Mouse (Mus musculus) urinary bladder, adult 18-20 months (tissue): ENCODE measurements at regions not wholly inside any gene's neighbourhood (a gene's known extent, or its start where the extent isn't known, plus 50 kb on each side); places are given as distances from the start of the nearest gene placed in this dataset.
"Not testable (repeated sequence)": the region's sequence is repeated elsewhere in the genome, so short reads cannot be mapped to it uniquely, and the experiment has no call there.

ENCODE experiments used
- DNase-seq, 2 experiments: peaks; one replicate each; pipeline ENCODE4 v3.0.0; 2022; ENCODE audit warnings: low spot score in 2 of 2, mixed read lengths in 2 of 2

DNA sequence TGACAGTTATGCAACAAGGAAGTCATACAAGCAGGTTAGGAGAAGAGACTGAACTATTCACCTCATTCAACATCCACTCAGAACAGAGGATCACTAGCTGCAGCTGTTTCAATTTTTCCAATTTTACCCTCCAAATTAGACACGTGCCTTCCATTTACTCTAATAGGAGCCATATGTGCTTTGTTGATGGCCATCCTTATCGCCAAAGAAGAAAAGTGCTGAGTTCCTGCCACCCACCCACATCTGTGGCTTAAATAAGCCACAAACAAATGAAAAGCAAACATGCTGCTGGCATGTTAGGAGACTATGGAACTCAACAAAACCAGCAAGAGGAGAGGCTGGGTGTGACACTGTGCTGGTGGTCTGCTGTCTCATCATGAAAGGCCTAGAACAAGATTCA is 1786.1 kb downstream of the 9330182O14Rik start:
- no peak for DNase-seq

GRCm38 (mm10) chr15:41936697-41937096 is 1802.5 kb downstream of the 9330182O14Rik start:
- DNase-seq, result no peak

GRCm38 (mm10) chr15:41945226-41945625 is 1811.1 kb downstream of the 9330182O14Rik start:
- no peak for DNase-seq

DNA sequence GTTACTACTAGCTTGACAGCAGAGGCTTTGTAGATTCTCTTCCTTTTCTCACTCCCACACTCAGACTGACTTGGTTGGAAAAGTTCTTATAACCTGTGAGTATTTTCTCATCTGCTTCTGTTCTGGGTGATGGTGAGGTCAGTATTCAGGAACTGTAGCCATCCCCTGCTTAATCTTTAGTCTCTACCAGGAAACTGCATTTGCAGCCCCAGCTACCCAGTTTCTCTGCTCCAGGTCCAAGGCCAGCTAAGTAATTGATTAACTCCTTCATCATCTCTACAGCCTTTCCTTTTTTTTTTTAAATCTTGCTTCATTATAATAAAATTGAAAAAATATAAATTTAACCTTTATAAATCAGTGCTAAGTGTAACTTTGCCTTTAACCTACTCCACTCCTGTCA is 1813.7 kb downstream of the 9330182O14Rik start:
- DNase-seq, result no peak

DNA sequence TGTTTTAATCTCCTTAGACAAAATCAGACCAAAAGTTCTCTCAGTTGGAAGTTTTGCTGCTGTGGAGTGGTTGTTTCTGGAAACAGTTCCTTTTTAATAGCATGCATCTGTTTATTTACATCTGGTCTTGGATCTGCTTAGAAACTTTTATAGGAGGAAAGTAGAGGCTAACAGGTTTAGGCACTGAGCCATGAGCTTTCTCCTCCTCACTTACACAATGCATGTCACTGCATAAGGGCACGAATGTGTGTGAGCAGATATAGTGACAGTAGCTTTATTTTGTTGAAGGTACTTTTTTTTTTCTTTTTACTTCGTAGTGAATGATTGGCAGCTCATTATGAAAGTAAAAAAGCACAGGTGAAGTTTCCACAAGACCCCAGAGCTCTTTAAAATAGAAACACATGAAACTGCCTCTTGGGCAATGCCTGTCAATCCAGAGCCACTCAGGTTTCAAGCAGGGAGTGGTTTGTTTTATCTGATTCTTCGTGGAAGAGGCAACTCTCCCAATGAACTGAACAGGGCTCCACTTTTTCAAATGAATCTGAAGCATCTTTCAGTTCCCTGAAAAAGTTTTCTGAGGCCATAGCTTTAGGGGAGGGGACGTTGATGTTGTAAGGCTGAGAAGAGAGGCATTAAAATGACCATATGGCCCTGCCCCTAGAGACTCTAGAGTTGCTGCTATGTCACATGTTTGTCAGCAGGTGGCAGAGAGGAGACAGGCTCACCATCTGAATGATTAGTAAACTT is 1814.4 kb downstream of the 9330182O14Rik start:
- no peak for DNase-seq

- no peak for DNase-seq
These were observed 1814.9 kb downstream of the 9330182O14Rik start for GRCm38 (mm10) chr15:41949094-41949461.

DNA sequence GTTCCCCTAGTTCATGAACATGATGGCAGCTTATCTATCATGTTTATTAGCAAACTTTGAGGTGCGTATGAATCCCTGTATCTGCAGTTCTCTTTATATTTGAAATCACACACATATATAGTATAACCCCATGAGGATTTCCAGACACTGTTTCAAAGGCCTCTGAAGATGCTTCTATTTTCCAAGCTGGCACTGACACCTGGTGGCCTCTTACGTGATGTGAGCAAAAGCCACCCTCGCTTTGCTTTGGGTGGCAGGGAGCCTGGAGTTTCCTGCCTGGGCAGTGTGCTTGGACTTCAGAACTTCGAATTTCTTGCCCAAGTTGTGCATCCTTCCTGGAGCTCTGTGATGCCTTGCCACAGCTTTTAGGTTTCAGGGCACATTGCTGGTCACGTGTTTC is 1817.1 kb downstream of the 9330182O14Rik start:
- DNase-seq, result no peak

DNA sequence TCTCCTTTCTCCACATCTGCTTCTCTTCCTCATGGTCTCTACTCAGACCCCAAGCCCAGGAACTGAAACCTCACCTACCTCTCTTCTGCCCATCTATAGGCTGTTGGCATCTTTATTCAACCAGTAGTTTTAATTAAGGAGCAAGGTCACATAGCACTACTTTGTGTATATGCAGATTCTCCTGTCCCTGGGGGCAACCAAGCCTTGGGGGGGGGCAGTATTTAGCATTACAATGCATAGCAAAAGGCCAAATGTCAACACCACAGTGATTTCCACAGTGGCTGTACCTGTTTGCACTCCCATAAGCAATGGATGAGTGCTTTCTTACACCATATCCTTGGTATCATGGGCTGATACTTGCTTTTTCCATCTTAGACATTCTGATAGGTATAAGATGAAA is 1826.4 kb downstream of the 9330182O14Rik start:
- no peak for DNase-seq

GRCm38 (mm10) chr15:41970877-41971276 is 1836.7 kb downstream of the 9330182O14Rik start:
- no peak for DNase-seq

DNA sequence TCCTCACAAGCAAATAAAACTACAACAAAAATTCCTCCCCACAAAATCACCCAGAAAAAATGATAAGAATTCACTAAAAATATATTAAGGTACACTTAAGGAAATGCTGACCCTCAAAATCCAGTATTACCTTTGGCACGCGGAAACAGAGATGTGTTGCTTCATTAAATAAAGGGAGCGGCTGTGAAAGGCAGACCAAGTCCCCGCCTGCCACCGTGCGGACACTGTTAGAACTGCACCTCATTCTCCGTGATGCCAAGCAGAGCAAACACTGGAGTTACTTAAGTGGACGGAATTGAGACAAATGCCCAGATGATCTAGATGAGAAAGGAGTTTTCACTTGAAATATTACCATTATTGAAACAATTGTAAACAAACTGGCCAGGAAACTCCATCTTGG is 1839.1 kb downstream of the 9330182O14Rik start:
- DNase-seq, result peak; percentile 80 to 86

DNA sequence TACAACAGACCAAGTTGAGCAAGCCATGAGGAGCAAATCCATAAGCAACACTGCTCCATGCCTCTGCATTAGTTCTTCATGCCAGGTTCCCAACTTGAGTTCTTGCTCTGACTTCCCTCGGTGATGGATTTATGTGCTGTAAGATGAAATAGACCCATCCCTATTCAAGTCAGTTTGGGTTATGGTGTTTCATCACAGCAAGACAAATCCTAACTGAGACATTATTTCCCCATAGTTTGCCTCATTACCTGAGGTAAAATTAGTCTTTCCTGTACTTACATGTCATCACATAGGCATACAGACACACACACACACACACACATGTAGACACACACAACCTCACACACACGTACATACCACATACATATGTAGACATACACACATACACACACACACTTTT is 1843.0 kb downstream of the 9330182O14Rik start:
- no peak for DNase-seq

GRCm38 (mm10) chr15:41977649-41978231 is 1843.6 kb downstream of the 9330182O14Rik start:
- DNase-seq, result no peak

DNA sequence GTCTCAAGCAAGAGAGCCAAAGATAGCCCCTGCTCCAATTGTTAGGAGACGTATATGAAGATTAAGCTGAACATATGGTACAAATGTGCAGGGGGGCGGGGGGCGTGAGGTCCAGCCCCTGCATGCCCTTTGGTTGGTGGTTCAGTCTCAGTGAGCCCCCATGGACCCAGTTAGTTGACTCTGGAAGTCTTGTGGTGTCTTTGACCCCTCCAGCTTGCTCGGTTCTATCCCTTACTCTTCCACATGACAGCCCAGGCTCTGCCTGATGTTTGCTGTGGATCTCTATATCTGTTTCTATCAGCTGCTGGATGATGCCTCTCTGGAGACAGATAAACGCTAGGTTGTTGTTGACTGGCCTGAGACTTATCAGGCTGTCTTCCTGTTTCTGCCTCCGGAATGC is 1849.1 kb downstream of the 9330182O14Rik start:
- no peak for DNase-seq

DNA sequence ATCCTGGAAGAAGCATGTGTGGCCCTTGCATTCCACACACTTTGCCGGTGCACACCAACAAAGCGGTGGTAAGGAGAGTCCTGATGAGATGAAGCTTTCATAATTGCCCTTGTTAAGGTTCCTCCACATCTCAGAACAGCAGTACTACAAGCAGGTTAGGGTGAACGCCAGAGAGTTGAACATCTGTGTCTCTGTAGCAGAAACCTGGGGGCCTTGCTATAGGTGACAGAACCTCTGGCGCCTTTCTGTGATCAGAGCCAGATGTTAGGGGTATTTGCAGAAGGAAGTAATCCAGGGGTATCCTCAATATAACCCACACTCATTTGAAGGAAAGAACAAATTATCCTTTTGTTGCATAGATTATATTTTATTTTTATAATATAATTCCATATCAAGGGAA is 1850.1 kb downstream of the 9330182O14Rik start:
- no peak for DNase-seq

- DNase-seq, result no peak
These were observed 1852.1 kb downstream of the 9330182O14Rik start for GRCm38 (mm10) chr15:41986264-41986663.

DNA sequence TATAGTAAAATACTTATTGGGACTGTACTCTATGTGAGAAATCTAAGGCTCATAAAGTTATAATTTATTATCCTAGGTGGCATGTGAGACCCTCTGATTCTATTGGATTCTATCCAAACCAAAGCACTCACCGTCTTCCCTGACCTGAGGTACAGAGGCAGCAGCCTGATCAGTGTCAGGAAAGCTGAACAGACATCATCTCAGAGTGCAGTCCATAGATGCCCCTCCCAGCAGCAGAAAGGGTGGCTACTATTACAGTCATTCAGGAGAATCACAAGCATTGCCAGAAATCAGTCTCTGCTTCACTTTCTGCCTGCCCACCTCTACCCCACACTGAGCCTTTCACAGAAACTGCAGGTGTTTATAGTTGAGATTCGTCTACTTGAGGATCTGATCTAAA is 1854.9 kb downstream of the 9330182O14Rik start:
- no peak for DNase-seq

DNA sequence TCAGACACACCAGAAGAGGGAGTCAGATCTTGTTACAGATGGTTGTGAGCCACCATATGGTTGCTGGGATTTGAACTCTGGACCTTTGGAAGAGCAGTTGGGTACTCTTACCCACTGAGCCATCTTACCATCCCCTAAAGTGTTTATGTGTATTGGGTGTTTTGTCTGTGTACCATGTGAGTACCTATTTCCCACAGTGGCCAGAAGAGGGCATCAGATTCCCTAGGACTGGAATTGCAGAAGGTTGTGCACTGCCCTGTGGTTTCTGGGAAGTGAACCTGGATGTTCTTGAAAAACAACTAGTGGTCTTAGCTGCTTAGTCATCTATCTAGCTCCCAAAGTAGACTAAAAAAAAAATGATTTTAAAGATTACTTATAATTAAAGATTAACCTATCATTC is 1857.7 kb downstream of the 9330182O14Rik start:
- DNase-seq, result no peak

GRCm38 (mm10) chr15:42032286-42032685 is 1898.1 kb downstream of the 9330182O14Rik start:
- DNase-seq, result not testable (repeated sequence)

DNA sequence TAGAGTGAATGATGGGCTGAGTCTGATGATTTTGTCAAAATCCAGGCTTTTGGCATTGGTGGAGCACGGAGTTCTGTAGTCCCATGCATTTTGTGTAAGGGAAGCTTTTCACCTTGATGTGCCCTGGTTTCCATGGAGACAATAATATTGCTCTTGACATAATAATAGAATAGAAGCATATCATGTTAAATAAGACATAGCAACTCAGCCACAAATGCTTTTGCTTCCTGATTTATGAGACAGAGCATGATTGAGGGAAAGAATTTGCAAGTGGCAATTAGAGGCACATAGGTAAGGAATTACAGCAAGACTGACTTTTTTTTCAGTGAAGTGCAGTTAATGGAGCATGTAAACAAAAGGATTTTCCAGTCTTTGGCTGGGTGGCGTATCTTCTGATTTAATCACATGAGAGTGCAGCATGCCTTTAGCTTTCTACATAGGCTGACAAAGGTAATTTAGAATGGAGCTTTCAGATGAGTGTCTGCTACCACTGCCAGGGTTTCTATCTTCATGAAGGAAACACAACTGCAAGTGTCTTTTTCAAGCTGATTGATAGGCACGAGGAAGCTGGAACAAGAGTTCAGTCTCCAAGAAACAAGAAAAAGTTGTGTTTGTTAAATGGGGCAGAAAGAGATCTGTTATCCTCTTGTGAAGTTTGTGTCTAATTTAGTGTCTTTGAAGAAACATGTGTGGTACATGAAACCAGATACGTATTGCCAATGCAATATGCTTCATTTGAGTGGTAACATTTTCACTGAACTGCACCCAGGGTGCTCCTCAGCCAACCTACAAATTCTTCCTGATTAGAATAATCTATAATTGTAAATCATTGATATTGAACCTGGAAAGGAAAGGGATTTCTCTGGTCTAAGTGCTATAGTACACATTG is 1913.2 kb downstream of the 9330182O14Rik start:
- DNase-seq, result no peak

DNA sequence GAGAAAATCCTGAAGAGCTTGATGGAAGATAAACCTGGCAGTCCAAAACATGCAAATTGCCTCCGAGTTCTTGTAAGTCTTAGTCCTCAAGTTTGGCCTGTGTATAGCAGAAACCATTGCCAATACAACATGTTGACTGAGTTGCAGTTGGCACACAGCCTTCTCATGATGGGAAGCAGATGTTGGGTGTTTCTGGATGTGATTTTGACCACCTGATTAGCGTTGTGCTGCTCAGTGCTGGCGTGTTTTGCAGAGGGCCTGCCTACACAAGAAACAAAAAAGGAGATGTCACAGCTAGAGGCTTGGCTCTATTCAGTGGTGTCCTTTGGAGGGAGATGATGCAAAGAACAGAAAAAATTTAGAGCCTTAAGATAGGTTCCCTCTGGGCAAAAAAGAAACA is 1922.6 kb downstream of the 9330182O14Rik start:
- DNase-seq, result peak in 1 of 2 experiments; percentile 12

- no peak for DNase-seq
These were observed 1934.2 kb downstream of the 9330182O14Rik start for GRCm38 (mm10) chr15:42068207-42068831.

- no peak for DNase-seq
These were observed 1934.9 kb downstream of the 9330182O14Rik start for GRCm38 (mm10) chr15:42069072-42069471.
